In the genomic region with DNA sequence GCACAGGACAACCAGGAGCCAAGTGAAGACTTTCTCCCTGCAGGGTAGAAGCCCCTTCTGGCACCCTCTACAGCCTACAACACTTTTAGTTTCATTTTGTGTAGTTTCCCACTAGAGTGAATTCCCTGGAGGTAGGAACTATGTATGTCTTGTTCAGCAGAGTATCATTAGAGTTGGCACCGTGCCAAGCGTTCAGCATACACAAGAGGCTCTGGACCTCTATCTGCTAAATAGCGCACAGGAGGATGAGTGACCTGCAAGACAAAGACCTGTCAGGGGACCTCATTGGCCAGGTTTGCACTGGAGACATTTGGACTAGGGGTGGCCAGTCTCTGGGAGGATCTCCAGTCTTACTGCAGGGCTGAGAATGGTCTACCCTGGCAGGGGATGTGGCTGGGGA, we compare ENCODE assay signal across 1 mouse cellular context.
TF ChIP-seq lines count a peak whose summit lies in the region.

No protein-coding gene starts in this region.

TF ChIP-seq in MEL, 35 proteins besides CTCF, POLR2A, EP300 and RAD21:
- TF ChIP-seq CHD2 (IDR thresholded peaks at IDR 0.05; ENCODE audit: low read length) (no peak), ELF1 (IDR thresholded peaks at IDR 0.05; ENCODE audit: low read depth, low read length) (no peak), MEF2A (IDR thresholded peaks at IDR 0.05; ENCODE audit: extremely low read depth, insufficient replicate concordance, low read depth, low read length, poor library complexity, severe bottlenecking) (no peak), POLR2AphosphoS2 (IDR thresholded peaks at IDR 0.05; ENCODE audit: low read length) (no peak)
